Mouse (Mus musculus) heart, embryonic 11.5 days (tissue): Measurements from ENCODE around the gene Nfkbie. TPM values are rescaled to one million over a fixed set of nuclear protein-coding genes. Genes with fewer than 3 reads are reported as not detected.

Experiments
- ATAC-seq: fragments of 200-750 bp; cut with Nextera tagmentation; replicated peaks from 2 replicates; pipeline ENCODE4 v1.8.0; 2017; ENCODE audit warnings: moderate library complexity; ENCODE audit not compliant: insufficient number of reproducible peaks, low FRiP score, low TSS enrichment
- H3K27ac ChIP-seq: fragments of 300-500 bp; sonication (generic); 2 replicates; pipeline ENCODE4 v1.5.1; 2014; ENCODE audit warnings: mild to moderate bottlenecking, low read depth, low read length
- H3K27me3 ChIP-seq: fragments of 300-500 bp; sonication (generic); 2 replicates; pipeline ENCODE4 v1.6.1; 2014; ENCODE audit warnings: mild to moderate bottlenecking, low read length, mixed read lengths; ENCODE audit not compliant: control insufficient read depth, insufficient read depth
- H3K36me3 ChIP-seq: fragments of 300-500 bp; sonication (generic); 2 replicates; pipeline ENCODE4 v1.6.1; 2014; ENCODE audit warnings: mild to moderate bottlenecking, low read length, moderate library complexity, mixed read lengths; ENCODE audit not compliant: control insufficient read depth, insufficient read depth
- H3K4me1 ChIP-seq: fragments of 300-500 bp; sonication (generic); 2 replicates; pipeline ENCODE4 v1.6.1; 2014; ENCODE audit warnings: low read length; ENCODE audit not compliant: control insufficient read depth, insufficient read depth
- H3K4me2 ChIP-seq: fragments of 300-500 bp; sonication (generic); 2 replicates; pipeline ENCODE4 v1.6.1; 2014; ENCODE audit warnings: mild to moderate bottlenecking, moderate library complexity
- H3K4me3 ChIP-seq: fragments of 300-500 bp; sonication (generic); 2 replicates; pipeline ENCODE4 v1.5.1; 2014; ENCODE audit warnings: low read depth, low read length
- H3K9ac ChIP-seq: fragments of 300-500 bp; sonication (generic); 2 replicates; pipeline ENCODE4 v1.6.1; 2014; ENCODE audit warnings: mild to moderate bottlenecking, low read depth, low read length, moderate library complexity
- H3K9me3 ChIP-seq: fragments of 300-500 bp; sonication (generic); replicated peaks from 2 replicates; pipeline ENCODE4 v1.6.1; 2016; ENCODE audit warnings: low read length; ENCODE audit not compliant: control insufficient read depth
- WGBS: fragments of 180-500 bp; shearing (Covaris S2); extraction: QIAGEN DNeasy Blood & Tissue Kit; methylation state at CpG from one replicate; pipeline ENCODE4 v1.1.7; 2014; ENCODE audit not compliant: insufficient replicate concordance; 5-methylcytosine and 5-hydroxymethylcytosine counted together
- polyA plus RNA-seq: library from polyadenylated mRNA; unstranded; fragments of >200 nt; fragmentation: Nextera tagmentation; extraction: Ambion mirVana; gene quantifications from 2 replicates; pipeline ENCODE4 v1.2.1, GENCODE M21; 2014

Gene Nfkbie
- polyA plus RNA-seq, 1 experiment from 2014 or later = 2.4 TPM

DNA sequence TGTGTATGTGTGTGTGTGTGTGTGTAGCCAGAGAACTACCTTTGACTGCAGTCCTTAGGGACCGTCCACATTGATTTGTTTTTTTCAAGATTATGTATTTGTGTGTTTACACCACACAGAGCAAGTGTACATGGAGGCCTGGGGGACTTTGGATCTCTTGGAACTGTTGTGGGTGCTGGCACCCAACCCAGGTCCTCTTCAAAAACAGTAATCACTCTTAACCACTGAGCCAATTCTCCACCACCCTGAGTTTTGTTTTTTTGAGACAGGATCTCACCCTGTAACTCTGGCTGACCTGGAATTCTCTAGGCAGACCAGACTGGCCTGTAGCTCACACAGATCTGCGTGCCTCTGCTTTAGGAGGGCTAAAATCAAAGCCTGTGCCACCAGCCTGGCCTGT lies 42.9 kb downstream of the Nfkbie start:
- Histone ChIP-seq H3K27ac (no peak overlapping the region), H3K36me3 (no peaks in the 10 kb centered on the region), H3K9me3 (no peaks in the 10 kb centered on the region), H3K4me3 (no peak overlapping the region), H3K4me1 (peaks cover 59% of the 10 kb centered on the region), H3K9ac (no peak overlapping the region), H3K27me3 (peaks cover 10% of the 10 kb centered on the region), H3K4me2 (no peak overlapping the region; the same call in 1 of the 2 replicates)
- 90% methylated on average over 2 of the region's 2 CpGs for WGBS
- ATAC-seq = no peak

DNA sequence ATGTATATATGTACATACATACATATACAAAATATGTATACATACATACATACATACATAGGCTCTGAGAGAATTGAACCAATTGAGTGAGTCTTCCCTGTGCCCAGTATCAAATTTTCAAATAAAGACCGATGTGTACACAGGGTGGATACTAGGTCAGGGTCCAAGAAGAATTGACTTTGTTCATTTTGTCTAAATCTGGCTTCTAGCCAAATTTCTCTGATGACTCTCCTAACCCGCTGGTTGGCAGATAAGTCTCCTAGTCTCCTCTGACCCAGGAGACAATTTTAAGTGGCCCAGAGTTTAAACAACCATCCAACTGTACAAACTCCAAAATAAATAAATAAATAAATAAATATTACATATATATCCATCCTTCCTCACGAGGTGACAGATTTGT lies 43.4 kb downstream of the Nfkbie start:
- H3K9me3 ChIP-seq = no peaks in the 10 kb centered on the region
- H3K27ac ChIP-seq = no peak overlapping the region
- H3K4me3 ChIP-seq = peak overlapping the region; percentile 44
- peaks cover 54% of the 10 kb centered on the region for H3K4me1 ChIP-seq
- H3K27me3 ChIP-seq = peaks cover 10% of the 10 kb centered on the region
- no peaks in the 10 kb centered on the region for H3K36me3 ChIP-seq
- no peak for ATAC-seq
- 56% methylated on average over 3 of the region's 3 CpGs for WGBS
- peak overlapping the region; percentile 81 for H3K4me2 ChIP-seq
- H3K9ac ChIP-seq = no peak overlapping the region; the same call in 1 of the 2 replicates

DNA sequence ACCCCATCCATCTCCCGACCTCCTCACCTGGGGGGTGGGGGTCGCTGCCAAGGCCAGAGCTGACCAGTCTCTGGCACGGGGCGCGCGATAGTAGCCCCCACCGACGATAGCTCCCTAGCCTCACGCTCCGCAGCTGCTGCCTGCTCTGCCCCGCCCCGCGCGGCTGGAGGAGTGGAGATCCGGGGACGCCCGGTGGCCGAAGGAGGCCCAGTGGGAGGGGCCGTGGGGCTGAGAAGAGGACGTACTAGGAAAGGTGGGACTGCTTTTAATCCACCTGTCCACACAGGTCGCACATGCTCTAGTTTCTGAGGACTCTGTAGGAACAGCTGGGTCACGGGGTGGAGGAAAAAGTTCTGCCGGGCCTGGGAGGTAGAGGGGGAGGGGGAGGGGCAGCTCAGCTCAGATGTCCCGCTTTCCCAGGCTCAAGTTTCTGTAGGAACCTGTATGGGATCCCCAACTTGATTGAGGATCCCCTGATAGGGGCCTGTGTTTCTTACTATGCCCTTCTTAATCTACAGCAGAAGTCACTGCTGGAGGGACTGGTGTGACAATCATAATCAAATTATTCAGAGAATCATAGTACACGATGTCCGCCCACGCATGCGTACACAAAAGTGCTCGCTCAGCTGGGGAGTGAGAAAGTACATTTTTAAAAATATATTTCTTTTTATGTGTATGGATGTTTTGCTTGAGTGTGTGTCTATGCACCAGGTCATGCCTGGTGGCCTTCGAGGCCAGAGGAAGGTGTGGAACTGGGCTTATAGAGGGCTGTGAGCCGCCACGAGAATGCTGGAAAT lies 44.1 kb downstream of the Nfkbie start, which contains the start of gene Slc29a1:
Gene Slc29a1 (minus strand): TSS at position 161 of the 797 bp plus-strand sequence.
- 16% methylated on average over 32 of the region's 32 CpGs for WGBS
- peak within 1 kb of the TSS; percentile 44 for H3K4me3 ChIP-seq
- no peak within 1 kb of the TSS for H3K27ac ChIP-seq
- H3K36me3 ChIP-seq = no peaks in the 10 kb centered on the region
- H3K4me2 ChIP-seq = peak within 1 kb of the TSS; percentile 81
- peak within 1 kb of the TSS; percentile 64 for H3K9ac ChIP-seq
- H3K9me3 ChIP-seq = no peaks in the 10 kb centered on the region
- H3K4me1 ChIP-seq = peaks cover 46% of the 10 kb centered on the region
- peak; percentile 68 for ATAC-seq
- peaks cover 5% of the 10 kb centered on the region for H3K27me3 ChIP-seq

DNA sequence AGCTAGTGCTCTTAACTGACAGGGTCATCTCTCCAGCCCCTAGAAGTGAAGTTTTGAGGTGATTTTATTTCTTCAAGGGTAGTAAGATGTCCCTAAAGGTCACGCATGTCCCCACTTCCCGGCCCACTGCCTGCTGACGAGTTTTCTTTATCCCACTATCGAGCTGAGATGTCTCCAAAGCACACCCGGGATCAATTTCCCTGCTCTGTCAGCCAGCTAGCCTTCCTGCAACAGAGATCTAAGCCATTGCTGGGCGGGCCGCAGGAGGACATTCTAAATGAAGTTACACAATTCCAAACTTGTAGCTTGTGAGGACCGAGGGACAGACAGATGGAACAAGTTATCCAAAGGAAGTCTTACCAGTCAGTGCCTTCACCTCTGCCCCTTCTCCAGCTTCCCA lies 44.8 kb downstream of the Nfkbie start:
- Histone ChIP-seq H3K9me3 (no peaks in the 10 kb centered on the region), H3K27ac (no peak overlapping the region), H3K4me1 (peaks cover 41% of the 10 kb centered on the region), H3K9ac (no peak overlapping the region), H3K4me2 (no peak overlapping the region; the same call in 1 of the 2 replicates), H3K4me3 (no peak overlapping the region), H3K27me3 (0 out of 2 replicates have a peak, but pooled peaks cover 3% of the 10 kb centered on the region), H3K36me3 (no peaks in the 10 kb centered on the region)
- ATAC-seq = no peak
- 60% methylated on average over 8 of the region's 8 CpGs for WGBS

DNA sequence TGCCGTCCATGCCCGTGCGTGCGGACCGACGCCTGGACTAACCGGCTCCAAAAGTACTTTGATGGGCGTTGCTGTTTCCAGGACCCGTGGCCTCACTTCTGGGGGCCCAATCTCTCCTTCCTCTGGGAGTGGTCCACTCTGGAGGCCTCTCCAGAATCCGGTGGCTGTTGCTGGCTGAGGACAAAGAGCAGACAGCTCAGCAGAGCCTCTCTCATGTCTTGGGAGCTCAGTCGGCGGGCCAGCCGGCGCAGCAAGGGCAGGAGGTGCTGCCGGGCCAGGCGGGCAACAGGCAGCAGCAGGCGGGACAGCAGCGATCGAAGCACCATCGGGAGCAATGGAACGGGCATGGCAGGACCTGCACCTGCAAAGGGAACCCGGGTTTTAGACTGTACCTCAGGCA lies 45.8 kb downstream of the Nfkbie start:
- 8% methylated on average over 22 of the region's 22 CpGs for WGBS
- no peak for ATAC-seq
- peaks cover 34% of the 10 kb centered on the region for H3K4me1 ChIP-seq
- 0 out of 2 replicates have a peak, but pooled peaks cover 3% of the 10 kb centered on the region for H3K27me3 ChIP-seq
- H3K36me3 ChIP-seq = no peaks in the 10 kb centered on the region
- H3K4me2 ChIP-seq = peak overlapping the region; percentile 58
- peak overlapping the region; percentile 62 for H3K9ac ChIP-seq
- peak overlapping the region; percentile 35; the same call in 1 of the 2 replicates for H3K27ac ChIP-seq
- peak overlapping the region; percentile 22 for H3K4me3 ChIP-seq
- H3K9me3 ChIP-seq = no peaks in the 10 kb centered on the region

DNA sequence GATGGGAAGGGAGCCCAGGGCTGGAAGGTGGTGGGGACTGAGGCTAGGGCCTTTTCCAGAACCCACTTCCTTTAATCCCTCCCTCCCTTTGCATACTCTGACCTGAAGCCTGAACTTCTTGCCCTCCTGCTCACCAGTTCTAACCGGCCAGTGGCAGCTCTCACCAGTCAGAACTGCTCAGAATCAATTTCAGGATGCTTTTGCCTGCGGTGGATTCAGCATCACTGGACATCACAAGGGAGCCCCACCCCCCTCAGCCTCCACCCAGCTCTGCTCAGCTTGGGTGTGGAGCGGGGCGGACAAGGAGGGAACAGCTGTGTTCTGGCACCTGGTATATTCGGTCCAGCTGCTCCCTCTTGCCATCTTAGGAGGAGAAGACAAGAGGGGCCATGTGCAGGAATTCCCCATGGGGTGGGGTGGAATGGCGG lies 46.4 kb downstream of the Nfkbie start, which contains the start of gene Mymx:
Gene Mymx (minus strand): TSS at position 226 of the 428 bp plus-strand sequence.
- Histone ChIP-seq H3K4me1 (peaks cover 29% of the 10 kb centered on the region), H3K4me3 (peak within 1 kb of the TSS; percentile 22), H3K27me3 (0 out of 2 replicates have a peak, but pooled peaks cover 3% of the 10 kb centered on the region), H3K36me3 (no peaks in the 10 kb centered on the region), H3K27ac (peak within 1 kb of the TSS; percentile 35; the same call in 1 of the 2 replicates), H3K9ac (peak within 1 kb of the TSS; percentile 62), H3K4me2 (peak within 1 kb of the TSS; percentile 58), H3K9me3 (no peaks in the 10 kb centered on the region)
- 0 out of 2 replicates have a peak, but pooled peaks have one; percentile 61 for ATAC-seq
- 41% methylated on average over 6 of the region's 6 CpGs for WGBS

DNA sequence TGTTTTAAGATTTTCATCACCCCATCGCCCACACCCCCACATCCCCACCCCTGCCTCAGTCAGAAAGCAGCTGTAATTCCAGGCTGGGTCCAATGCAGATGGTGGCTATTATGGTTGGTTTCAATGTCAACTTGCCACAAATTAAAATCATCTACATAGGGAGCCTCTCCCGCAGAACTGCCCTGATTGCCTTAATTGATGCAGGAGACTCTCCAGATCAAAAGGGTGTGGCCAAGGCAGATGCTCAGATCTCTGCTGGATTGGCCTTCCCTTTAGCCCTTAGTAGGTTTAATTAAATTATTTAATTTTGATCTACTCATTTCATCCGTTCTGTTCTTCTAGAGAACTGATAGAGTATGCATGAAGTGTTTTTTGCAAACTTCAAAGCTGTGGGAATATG lies 47.5 kb downstream of the Nfkbie start:
- no peak for ATAC-seq
- 0 out of 2 replicates have a peak, but pooled peaks cover 3% of the 10 kb centered on the region for H3K27me3 ChIP-seq
- no peaks in the 10 kb centered on the region for H3K9me3 ChIP-seq
- H3K4me2 ChIP-seq = no peak overlapping the region
- peaks cover 25% of the 10 kb centered on the region for H3K4me1 ChIP-seq
- no peaks in the 10 kb centered on the region for H3K36me3 ChIP-seq
- H3K9ac ChIP-seq = no peak overlapping the region
- WGBS = 80% methylated on average over 3 of the region's 3 CpGs
- no peak overlapping the region for H3K27ac ChIP-seq
- H3K4me3 ChIP-seq = no peak overlapping the region

DNA sequence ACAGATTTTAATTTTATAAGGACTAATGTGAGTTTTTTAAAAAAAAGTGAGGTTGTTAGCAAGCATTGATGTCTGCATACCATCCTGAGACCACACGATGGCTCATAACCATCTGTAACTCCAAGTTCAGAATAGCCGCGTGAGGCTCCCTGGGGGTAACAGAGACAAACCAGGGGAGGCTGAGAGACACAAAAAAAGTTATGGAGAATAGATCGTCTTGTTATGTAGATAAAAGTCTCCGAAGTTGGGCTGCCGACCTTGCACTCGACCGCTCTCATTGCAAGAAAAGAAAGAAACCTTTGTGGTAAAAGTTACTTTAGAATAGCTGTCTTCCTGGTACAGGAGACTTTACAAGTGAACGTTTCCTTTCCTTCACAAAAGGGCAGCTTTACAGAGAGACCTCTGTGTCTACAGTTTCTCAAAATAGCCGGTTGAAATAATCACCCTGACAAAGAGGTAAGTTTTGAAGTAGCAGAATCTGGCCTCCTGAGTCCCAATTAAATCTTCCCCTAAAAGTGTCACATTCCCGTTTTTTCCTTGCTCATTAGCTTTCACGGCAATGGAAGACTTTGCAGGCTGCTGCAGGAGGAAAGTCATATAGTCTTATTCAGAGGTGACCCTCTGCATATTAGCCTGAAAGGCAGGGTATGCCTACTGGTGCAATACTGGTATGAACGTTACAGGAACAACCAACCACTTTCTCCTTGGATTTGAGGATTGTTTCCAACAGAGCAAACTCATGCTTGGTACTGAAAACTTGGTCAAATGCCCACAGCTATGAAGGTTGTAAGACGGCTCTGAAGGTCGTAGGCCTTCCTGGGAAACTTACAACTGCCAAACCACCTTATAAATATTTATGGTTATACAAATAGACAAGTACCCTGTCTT lies 51.7 kb downstream of the Nfkbie start:
- H3K4me3 ChIP-seq = no peak overlapping the region
- no peak for ATAC-seq
- no peak overlapping the region for H3K27ac ChIP-seq
- no peak overlapping the region for H3K4me2 ChIP-seq
- H3K36me3 ChIP-seq = no peaks in the 10 kb centered on the region
- 77% methylated on average over 15 of the region's 15 CpGs for WGBS
- H3K4me1 ChIP-seq = peaks cover 9% of the 10 kb centered on the region
- H3K9me3 ChIP-seq = no peaks in the 10 kb centered on the region
- H3K27me3 ChIP-seq = no peaks in the 10 kb centered on the region
- H3K9ac ChIP-seq = no peak overlapping the region
